Mouse (Mus musculus) E14TG2a.4 (cell line): ENCODE results near the gene Sec22b.

Source experiments
- CTCF ChIP-seq: conservative IDR thresholded peaks from 2 replicates; pipeline ENCODE4 v1.5.1; 2014; ENCODE audit warnings: low read length
- NANOG ChIP-seq: IDR thresholded peaks from 2 replicates; pipeline ENCODE4 v1.6.1; 2014; ENCODE audit warnings: borderline replicate concordance, low read length, mixed read lengths
- POU5F1 ChIP-seq: IDR thresholded peaks from 2 replicates; pipeline ENCODE4 v1.6.1; 2014; ENCODE audit warnings: low read length, borderline replicate concordance

GRCm38 (mm10) chr3:97960783-97961594, 60.0 kb downstream of the Sec22b start:
- TF ChIP-seq CTCF (no peak), POU5F1 (no peak), NANOG (no peak)
